Mouse (Mus musculus): ENCODE measurements at regions not wholly inside any gene's neighbourhood (a gene's known extent, or its start where the extent isn't known, plus 50 kb on each side); places are given as distances from the start of the nearest gene placed in this dataset.
"Not testable (repeated sequence)": the region's sequence is repeated elsewhere in the genome, so short reads cannot be mapped to it uniquely, and the experiment has no call there.

GRCm38 (mm10) chr17:13474310-13475094, 120.1 kb downstream of the Tcp10c start:
- Histone ChIP-seq H3K4me3 (no peak overlapping the region), H3K9ac (no peak overlapping the region), H3K36me3 (no peaks in the 10 kb centered on the region), H3K27ac (no peak overlapping the region), H3K4me1 (peaks cover 11% of the 10 kb centered on the region), H3K27me3 (no peaks in the 10 kb centered on the region), H3K9me3 (replicated peaks) (no peaks in the 10 kb centered on the region), H3K4me2 (replicated peaks) (no peak overlapping the region)
- 73% methylated on average over 14 of the region's 14 CpGs for WGBS
- no peak for ATAC-seq (ENCODE audit: low FRiP score)

DNA sequence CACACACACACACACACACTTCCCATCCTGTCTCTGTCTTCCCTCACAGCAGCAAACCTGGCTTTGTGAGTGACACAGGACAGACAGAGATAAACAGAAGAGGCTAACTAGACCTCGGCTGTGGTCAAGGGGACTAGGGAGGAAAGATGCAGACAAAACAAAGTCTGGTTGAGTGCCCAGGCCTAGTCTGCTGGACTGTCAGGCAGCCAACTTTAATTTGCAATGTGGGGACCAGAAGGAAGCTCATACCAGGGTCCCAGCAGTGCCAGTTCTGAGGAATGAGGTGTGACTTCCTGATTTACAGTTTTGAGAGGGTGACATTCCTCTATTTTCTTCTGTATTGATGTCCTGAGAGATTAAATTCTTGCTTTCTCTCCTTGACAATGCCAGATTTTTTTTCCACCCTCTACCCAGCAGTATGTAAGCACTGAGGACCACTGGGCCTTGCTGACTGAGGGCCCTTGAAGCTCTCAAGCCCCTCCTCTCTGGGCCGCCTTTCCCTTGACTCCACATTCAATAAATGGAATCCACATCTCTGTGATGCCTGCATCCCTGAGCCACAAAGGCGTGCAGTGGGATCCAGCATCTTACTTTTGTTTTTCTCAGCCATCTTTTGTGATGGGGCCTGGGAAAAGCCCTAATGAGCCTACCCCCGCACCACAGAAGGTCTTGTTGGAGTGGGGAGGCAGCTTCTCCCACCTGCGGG, 124.6 kb downstream of the Tcp10c start:
- no peaks in the 10 kb centered on the region for H3K36me3 ChIP-seq
- 13% methylated on average over 5 of the region's 5 CpGs for WGBS
- H3K27me3 ChIP-seq = no peaks in the 10 kb centered on the region
- no peaks in the 10 kb centered on the region for H3K9me3 ChIP-seq (replicated peaks)
- peak overlapping the region; percentile 76 for H3K27ac ChIP-seq
- no peak overlapping the region for H3K4me3 ChIP-seq
- peak; percentile 90 for ATAC-seq (ENCODE audit: low FRiP score)
- H3K4me2 ChIP-seq (replicated peaks) = peak overlapping the region; percentile 26
- H3K4me1 ChIP-seq = peaks cover 28% of the 10 kb centered on the region
- H3K9ac ChIP-seq = no peak overlapping the region

DNA sequence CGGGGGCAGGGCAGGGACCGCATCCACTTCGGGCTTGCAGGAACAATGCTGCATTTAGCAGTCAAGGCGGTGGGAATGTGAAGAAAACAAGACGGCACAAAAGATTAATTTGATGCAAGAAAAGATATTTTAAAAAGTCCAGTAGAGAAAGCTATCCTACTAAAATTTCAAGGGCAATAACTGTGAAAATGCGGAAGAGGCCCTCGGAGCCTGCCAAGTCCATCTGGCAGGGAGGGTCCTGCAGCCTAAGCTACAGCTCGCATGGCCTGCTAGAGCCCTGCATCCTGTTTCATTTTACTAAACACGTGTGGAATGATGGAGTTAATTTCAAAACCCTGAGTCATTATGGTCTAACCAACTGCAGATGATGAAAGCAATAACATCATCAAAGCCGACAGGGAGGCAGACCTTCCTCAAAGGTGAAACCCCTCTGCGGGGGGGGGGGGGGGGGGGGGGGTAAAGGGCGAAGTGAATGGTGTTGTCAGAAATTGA, 125.2 kb downstream of the Tcp10c start:
- peak; percentile 64 for ATAC-seq (ENCODE audit: low FRiP score)
- Histone ChIP-seq H3K9ac (no peak overlapping the region), H3K4me3 (no peak overlapping the region), H3K4me2 (replicated peaks) (peak overlapping the region; percentile 26), H3K4me1 (peaks cover 28% of the 10 kb centered on the region), H3K27ac (peak overlapping the region; percentile 76), H3K9me3 (replicated peaks) (no peaks in the 10 kb centered on the region), H3K36me3 (no peaks in the 10 kb centered on the region), H3K27me3 (no peaks in the 10 kb centered on the region)
- WGBS = 10% methylated on average over 11 of the region's 12 CpGs

DNA sequence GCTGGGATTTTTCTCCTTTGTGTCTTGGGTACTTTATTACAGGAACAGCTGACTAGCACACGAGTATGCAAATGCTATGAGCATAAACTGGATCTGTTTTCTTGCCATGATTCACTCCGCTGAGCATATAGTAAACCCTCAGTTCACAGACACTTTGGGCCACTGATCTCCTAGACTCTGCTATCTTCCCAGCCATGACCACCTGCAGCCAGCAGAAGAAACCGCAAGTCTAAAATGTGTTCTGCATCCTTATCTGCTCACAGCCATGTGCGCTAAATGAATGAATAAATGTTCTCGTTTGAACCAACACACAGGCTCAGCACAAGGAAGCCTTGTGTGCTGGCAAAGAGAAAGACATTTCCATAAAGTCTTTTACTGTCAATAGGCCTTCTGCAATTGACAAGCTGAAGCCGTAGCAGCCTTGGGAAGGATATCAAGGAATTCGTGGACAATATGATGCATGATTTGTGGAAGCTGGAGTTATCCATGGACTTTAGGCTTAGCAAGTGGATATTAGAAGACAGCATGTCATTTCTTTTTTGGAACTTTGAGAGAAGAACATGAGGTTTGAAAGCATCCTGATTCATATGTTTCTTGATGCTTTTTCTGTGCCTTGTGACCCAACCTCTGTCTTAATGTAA, 127.2 kb downstream of the Tcp10c start:
- no peak overlapping the region for H3K4me2 ChIP-seq (replicated peaks)
- WGBS = 80% methylated on average over 7 of the region's 7 CpGs

DNA sequence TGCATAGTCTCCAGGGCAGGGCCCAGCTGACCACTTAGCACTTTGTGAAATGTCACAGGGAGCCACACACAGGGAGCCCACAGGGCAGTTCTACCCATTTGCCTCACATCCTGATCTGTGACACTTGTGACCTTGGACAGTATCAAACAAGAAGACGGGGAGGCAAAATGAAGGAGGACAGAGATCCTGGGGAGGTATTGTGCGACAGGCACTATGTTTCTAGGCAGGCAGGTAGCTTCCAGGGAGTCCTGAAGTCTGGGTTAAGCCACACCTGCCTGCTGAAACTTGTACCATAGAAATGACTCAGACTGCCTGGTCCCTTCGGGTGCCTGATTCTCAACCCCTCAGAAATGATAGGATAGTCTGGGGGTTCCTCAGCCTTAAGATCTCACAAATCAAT, 127.8 kb downstream of the Tcp10c start:
- Histone ChIP-seq H3K4me2 (replicated peaks) (no peak overlapping the region), H3K9ac (no peak overlapping the region), H3K4me1 (peaks cover 28% of the 10 kb centered on the region), H3K4me3 (no peak overlapping the region), H3K27me3 (no peaks in the 10 kb centered on the region), H3K36me3 (no peaks in the 10 kb centered on the region), H3K9me3 (replicated peaks) (no peaks in the 10 kb centered on the region), H3K27ac (no peak overlapping the region)
- no peak for ATAC-seq (ENCODE audit: low FRiP score)
- 94% methylated on average over 3 of the region's 3 CpGs for WGBS

More for the DNA sequence above, 127.2 kb downstream of the Tcp10c start:
- H3K4me1 ChIP-seq = peaks cover 28% of the 10 kb centered on the region
- H3K27ac ChIP-seq = no peak overlapping the region
- no peaks in the 10 kb centered on the region for H3K9me3 ChIP-seq (replicated peaks)
- no peak overlapping the region for H3K9ac ChIP-seq
- no peak; the same call in 1 of the 2 replicates for ATAC-seq (ENCODE audit: low FRiP score)
- H3K27me3 ChIP-seq = no peaks in the 10 kb centered on the region
- H3K36me3 ChIP-seq = no peaks in the 10 kb centered on the region
- no peak overlapping the region for H3K4me3 ChIP-seq

- no peak overlapping the region for H3K9ac ChIP-seq
- H3K27ac ChIP-seq = no peak overlapping the region
- H3K4me3 ChIP-seq = no peak overlapping the region
- no peaks in the 10 kb centered on the region for H3K9me3 ChIP-seq (replicated peaks)
- ATAC-seq (ENCODE audit: low FRiP score) = no peak
- H3K36me3 ChIP-seq = no peaks in the 10 kb centered on the region
- H3K4me1 ChIP-seq = no peaks in the 10 kb centered on the region
- 82% methylated on average over 10 of the region's 10 CpGs for WGBS
- H3K27me3 ChIP-seq = no peaks in the 10 kb centered on the region
- H3K4me2 ChIP-seq (replicated peaks) = no peak overlapping the region
Observed at GRCm38 (mm10) chr17:13487291-13488215, 133.2 kb downstream of the Tcp10c start.

DNA sequence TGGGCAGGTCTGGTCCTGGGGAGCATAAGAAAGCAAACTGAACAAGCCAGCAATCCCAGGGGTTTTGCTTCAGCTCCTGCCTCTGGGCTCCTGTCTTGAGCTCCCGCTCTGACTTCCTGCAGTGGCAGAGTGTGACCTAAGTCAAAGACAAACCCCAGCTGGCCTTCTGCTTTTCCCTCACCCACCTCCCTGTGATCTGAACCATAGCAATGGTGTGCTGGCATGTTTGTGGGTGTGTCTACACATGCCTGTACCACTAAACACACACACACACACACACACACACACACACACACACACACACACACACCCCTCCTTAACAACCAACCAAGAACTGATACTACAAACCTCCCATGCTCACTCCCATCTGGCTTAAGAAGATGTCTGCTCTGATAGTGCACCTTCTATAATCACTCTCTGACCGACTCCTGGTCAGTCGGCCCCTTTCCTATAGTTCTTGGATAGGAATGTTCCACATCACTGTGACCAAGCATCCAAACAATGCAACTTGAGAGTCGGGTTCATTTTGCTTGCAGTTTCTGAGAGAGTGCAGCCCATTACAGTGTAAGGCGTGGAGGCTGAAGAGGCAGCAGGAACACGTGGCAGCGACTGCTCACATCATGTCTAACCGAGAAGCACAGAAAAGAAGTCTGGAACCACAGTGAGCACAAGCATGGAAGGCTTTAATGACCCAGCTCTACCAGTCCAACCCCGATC, 134.4 kb downstream of the Tcp10c start:
- no peak overlapping the region for H3K27ac ChIP-seq
- ATAC-seq (ENCODE audit: low FRiP score) = no peak
- 84% methylated on average over 9 of the region's 9 CpGs for WGBS
- H3K4me3 ChIP-seq = no peak overlapping the region
- no peak overlapping the region for H3K9ac ChIP-seq
- H3K36me3 ChIP-seq = no peaks in the 10 kb centered on the region
- no peaks in the 10 kb centered on the region for H3K9me3 ChIP-seq (replicated peaks)
- H3K27me3 ChIP-seq = no peaks in the 10 kb centered on the region
- no peaks in the 10 kb centered on the region for H3K4me1 ChIP-seq
- no peak overlapping the region for H3K4me2 ChIP-seq (replicated peaks)

GRCm38 (mm10) chr17:13492239-13492638, 137.9 kb downstream of the Tcp10c start:
- H3K4me2 ChIP-seq (replicated peaks); H3K4me1 ChIP-seq; H3K27me3 ChIP-seq; H3K9ac ChIP-seq; H3K4me3 ChIP-seq; H3K36me3 ChIP-seq; H3K9me3 ChIP-seq (replicated peaks); H3K27ac ChIP-seq; ATAC-seq (ENCODE audit: low FRiP score): not testable (repeated sequence)
- 92% methylated on average over 1 of the region's 1 CpGs for WGBS

GRCm38 (mm10) chr17:13492649-13493277, 138.4 kb downstream of the Tcp10c start:
- 62% methylated on average over 4 of the region's 7 CpGs for WGBS
- not testable (repeated sequence) for H3K4me2 ChIP-seq (replicated peaks); H3K27me3 ChIP-seq; H3K36me3 ChIP-seq; H3K27ac ChIP-seq; H3K4me1 ChIP-seq; H3K4me3 ChIP-seq; H3K9me3 ChIP-seq (replicated peaks); H3K9ac ChIP-seq
- ATAC-seq (ENCODE audit: low FRiP score) = 0 out of 2 replicates have a peak, but pooled peaks have one; percentile 22

DNA sequence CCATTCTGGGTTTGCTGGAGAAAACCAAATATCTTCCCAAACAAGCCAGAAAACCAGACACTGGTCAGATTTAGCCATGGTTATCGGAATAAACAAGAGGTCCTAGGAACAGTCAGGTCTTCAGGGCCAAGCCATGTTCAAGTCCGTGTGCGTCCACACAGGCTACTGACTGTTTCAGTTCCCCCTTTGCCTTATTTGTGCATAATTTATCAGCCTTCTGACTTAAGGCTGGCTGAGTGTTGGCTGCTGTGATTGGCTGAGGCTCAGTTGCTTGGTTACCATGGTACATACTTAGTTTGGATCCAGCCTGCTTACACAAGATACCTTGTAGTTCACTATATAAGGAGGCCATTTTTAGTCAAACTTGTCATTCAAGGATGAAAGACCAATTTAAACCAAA, 139.5 kb downstream of the Tcp10c start:
- H3K9me3 ChIP-seq (replicated peaks); H3K27me3 ChIP-seq; H3K36me3 ChIP-seq; H3K4me3 ChIP-seq; ATAC-seq (ENCODE audit: low FRiP score); H3K9ac ChIP-seq; H3K4me1 ChIP-seq; H3K27ac ChIP-seq; H3K4me2 ChIP-seq (replicated peaks): not testable (repeated sequence)
- 91% methylated on average over 3 of the region's 3 CpGs for WGBS

DNA sequence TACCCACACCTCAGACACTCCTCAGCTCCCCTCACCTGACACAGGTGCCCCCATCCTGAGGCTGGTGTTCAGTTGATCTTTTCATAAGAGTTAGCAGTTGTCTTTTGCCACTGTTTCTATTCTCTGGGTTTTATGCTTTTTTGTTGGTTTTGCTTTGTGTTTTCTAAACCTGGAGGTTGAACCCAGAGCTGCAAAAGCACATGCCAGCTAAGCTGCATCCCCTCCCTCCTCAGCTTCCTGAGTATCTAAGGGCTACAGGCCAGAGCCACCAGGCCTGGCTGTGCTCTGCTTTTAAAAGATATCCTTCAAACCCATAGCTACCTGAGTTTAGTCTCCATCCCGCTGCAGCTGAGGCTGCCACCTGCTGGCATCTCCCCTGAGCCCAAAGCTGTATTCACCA, 140.1 kb downstream of the Tcp10c start:
- H3K4me1 ChIP-seq; H3K27ac ChIP-seq; H3K27me3 ChIP-seq; ATAC-seq (ENCODE audit: low FRiP score); H3K9ac ChIP-seq; H3K4me2 ChIP-seq (replicated peaks); H3K4me3 ChIP-seq; H3K36me3 ChIP-seq; H3K9me3 ChIP-seq (replicated peaks): not testable (repeated sequence)
- WGBS = no CpG with 5 or more reads among the region's 1 CpGs

All from hindbrain, embryonic 12.5 days (tissue).